Mouse (Mus musculus): Measurements from ENCODE around the gene Mbtps2. TPM values are rescaled to one million over a fixed set of nuclear protein-coding genes. Genes with fewer than 3 reads are reported as not detected.
A peak's percentile ranks its signal among the peaks of the same experiment; 100 is the strongest.

Gene Mbtps2
- polyA plus RNA-seq (2012; ENCODE audit: insufficient read depth, insufficient read length, missing spikeins): 23.8 and 26.7 TPM in 2 replicates

DNA sequence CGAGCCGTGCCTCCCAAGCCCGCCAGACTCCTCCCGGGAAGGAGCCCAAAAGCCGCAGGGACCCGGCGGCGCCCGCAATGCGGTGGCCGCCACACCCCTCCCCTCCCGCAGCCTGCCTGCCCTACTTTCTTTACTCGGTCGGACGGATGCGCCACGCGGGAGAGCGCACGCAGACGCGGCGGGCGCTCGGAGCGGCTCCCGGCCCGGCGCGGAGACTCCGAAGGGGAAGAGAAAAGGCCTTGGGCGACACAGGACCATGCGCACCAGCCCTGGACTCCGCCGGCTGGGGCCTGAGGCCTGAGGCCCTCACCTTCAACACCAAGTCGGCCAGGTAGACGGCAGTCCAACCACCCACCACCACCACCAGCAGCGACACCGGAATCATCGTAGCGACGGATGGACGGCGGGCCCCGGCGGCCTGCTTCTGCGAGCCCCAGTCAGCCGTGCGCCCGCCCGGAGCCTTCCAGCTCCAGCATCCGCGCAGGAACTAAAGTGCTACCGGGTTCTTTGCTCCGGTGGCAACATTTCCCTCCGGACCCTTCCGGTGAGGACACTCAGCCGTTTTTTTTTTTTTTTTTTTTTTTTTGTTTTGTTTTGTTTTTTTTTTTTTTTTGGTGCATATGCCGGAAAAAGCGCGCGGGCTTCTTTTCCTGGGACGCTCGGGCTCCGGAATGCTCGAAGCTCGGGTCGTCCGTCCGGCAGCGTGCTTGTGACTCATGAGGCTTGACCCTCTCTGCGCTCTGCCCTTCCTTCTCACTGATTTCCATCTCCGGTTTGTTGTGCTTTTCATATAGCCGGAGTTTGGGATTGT, at the start of gene Mbtps2:
TSS of gene Mbtps2 (minus strand) at position 530 of the 811 bp plus-strand sequence.
- peak within 1 kb of the TSS; percentile 97 for H3K27ac ChIP-seq (ENCODE audit: insufficient read depth, low read depth, low read length)
- TF ChIP-seq POLR2A (IDR thresholded peaks at IDR 0.05; ENCODE audit: borderline replicate concordance, low read depth, low read length) (no peak), CTCF (IDR thresholded peaks at IDR 0.05; ENCODE audit: low read depth, low read length) (no peak)
- H3K4me1 ChIP-seq (ENCODE audit: control insufficient read depth, insufficient read depth, low read length): peaks cover 7% of the 10 kb centered on the region
- peak within 1 kb of the TSS; percentile 99 for H3K4me3 ChIP-seq (ENCODE audit: insufficient read depth, low read length)

DNA sequence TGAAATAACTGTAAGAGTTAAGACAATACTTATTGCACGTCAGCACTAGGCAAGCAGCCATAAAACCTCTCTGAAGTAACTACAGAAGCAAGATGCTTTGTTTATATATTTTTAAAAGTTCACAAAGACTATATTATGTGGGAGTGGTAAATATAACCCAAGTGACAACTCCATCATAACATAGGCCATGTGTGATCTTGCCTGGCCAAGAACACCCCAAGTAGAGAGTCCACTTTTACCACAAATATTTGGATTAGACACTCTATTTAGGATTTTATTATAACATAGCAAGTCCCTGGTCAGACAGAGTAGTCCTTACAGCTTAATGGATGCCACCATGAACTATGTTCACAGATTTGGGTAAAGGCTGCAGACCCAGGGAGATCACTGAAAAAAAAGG, 47.9 kb upstream of the Mbtps2 start:
- Histone ChIP-seq H3K4me1 (ENCODE audit: control insufficient read depth, insufficient read depth, low read length) (no peaks in the 10 kb centered on the region), H3K27ac (ENCODE audit: insufficient read depth, low read depth, low read length) (no peak overlapping the region), H3K4me3 (ENCODE audit: insufficient read depth, low read length) (no peak overlapping the region)
- TF ChIP-seq CTCF (IDR thresholded peaks at IDR 0.05; ENCODE audit: low read depth, low read length): no peak
- TF ChIP-seq POLR2A (IDR thresholded peaks at IDR 0.05; ENCODE audit: borderline replicate concordance, low read depth, low read length): no peak

DNA sequence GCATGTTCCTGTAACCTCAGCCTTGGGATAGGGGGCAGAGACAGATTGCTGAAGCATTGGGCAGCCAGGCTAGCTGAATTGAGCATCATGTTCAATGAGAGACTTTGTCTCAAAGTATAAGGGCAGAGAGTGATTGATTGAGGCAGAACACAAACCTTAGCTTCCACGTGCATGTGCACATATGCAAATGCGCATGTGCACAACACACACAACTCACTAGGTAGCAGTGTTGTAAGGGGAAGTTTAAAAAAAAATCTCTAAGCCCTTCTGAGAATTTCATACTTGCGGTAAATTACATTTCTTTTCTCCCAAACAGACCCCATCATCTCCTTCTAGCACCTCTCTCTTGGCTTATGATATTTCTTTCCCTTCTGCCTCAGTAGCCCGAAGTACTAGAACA, 46.2 kb upstream of the Mbtps2 start:
- Histone ChIP-seq H3K27ac (ENCODE audit: insufficient read depth, low read depth, low read length) (no peak overlapping the region), H3K4me1 (ENCODE audit: control insufficient read depth, insufficient read depth, low read length) (no peaks in the 10 kb centered on the region), H3K4me3 (ENCODE audit: insufficient read depth, low read length) (no peak overlapping the region)
- TF ChIP-seq POLR2A (IDR thresholded peaks at IDR 0.05; ENCODE audit: borderline replicate concordance, low read depth, low read length) (no peak), CTCF (IDR thresholded peaks at IDR 0.05; ENCODE audit: low read depth, low read length) (no peak)

- TF ChIP-seq POLR2A (IDR thresholded peaks at IDR 0.05; ENCODE audit: borderline replicate concordance, low read depth, low read length) (no peak), CTCF (IDR thresholded peaks at IDR 0.05; ENCODE audit: low read depth, low read length) (peak; percentile 57)
- H3K4me3 ChIP-seq (ENCODE audit: insufficient read depth, low read length): no peak overlapping the region
These were observed 45.8 kb upstream of the Mbtps2 start for GRCm38 (mm10) chrX:157644300-157644699.

DNA sequence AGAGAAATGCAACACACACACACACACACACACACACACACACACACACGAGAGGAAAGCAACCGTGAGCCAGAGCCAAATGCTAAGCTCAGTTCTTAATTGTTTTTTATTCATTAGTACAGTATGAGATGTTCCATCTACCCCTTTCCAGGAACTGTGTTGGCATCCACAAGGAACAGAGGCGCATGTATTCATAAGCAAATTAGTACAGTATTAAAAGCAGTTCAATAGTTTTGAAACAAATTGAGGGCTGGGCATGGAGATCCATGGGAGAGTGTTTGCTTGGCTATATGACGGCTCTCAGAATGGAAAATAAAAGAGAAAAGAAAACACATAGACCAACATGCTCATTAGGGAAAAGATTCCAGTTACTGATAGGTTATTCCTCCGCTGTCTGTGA, 44.3 kb upstream of the Mbtps2 start:
- Histone ChIP-seq H3K4me3 (ENCODE audit: insufficient read depth, low read length) (no peak overlapping the region), H3K4me1 (ENCODE audit: control insufficient read depth, insufficient read depth, low read length) (no peaks in the 10 kb centered on the region), H3K27ac (ENCODE audit: insufficient read depth, low read depth, low read length) (no peak overlapping the region)
- no peak for TF ChIP-seq POLR2A (IDR thresholded peaks at IDR 0.05; ENCODE audit: borderline replicate concordance, low read depth, low read length)
- no peak for TF ChIP-seq CTCF (IDR thresholded peaks at IDR 0.05; ENCODE audit: low read depth, low read length)

More at GRCm38 (mm10) chrX:157644300-157644699, 45.8 kb upstream of the Mbtps2 start:
- no peak overlapping the region for H3K27ac ChIP-seq (ENCODE audit: insufficient read depth, low read depth, low read length)
- H3K4me1 ChIP-seq (ENCODE audit: control insufficient read depth, insufficient read depth, low read length): no peaks in the 10 kb centered on the region

GRCm38 (mm10) chrX:157637253-157637652, 38.7 kb upstream of the Mbtps2 start:
- no peak for TF ChIP-seq POLR2A (IDR thresholded peaks at IDR 0.05; ENCODE audit: borderline replicate concordance, low read depth, low read length)
- Histone ChIP-seq H3K4me3 (ENCODE audit: insufficient read depth, low read length) (no peak overlapping the region), H3K27ac (ENCODE audit: insufficient read depth, low read depth, low read length) (no peak overlapping the region), H3K4me1 (ENCODE audit: control insufficient read depth, insufficient read depth, low read length) (no peaks in the 10 kb centered on the region)

DNA sequence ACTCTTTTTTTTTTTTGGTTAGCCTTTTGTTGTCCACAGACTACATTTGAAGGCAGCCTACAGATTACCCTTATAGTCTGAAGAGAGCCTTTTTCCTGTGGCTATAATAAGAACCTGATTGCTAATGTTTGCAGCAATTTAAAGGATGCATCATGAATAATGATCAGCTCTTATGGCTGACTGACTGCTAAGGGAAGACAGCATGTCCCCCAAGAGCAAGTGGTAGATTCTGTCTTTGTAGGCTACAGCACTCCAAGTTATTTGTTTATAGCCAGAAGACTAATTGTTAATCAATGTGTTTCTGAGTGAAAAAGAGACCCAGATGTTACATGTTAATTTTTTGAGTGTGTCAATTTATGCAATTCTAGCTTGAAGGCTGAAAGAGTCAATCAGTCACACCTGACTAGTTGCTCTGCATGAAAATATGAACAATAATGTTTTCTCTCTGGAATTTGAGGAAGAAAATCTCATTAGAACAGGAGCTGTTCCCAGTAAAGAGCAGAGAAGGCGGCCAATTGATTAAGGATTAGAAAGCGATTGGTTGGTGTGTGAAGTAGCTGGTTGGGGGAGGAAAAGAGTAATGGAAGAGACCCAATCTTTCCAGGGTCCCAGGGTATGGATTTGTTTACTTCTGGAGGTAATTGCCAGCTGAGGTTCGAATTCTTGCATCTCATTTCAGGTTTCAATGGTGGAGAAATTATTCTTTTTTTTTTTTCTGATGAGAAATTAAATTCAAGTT, 35.3 kb upstream of the Mbtps2 start:
- H3K4me1 ChIP-seq (ENCODE audit: control insufficient read depth, insufficient read depth, low read length): no peaks in the 10 kb centered on the region
- H3K27ac ChIP-seq (ENCODE audit: insufficient read depth, low read depth, low read length): no peak overlapping the region
- H3K4me3 ChIP-seq (ENCODE audit: insufficient read depth, low read length): no peak overlapping the region
- TF ChIP-seq POLR2A (IDR thresholded peaks at IDR 0.05; ENCODE audit: borderline replicate concordance, low read depth, low read length) (no peak), CTCF (IDR thresholded peaks at IDR 0.05; ENCODE audit: low read depth, low read length) (no peak)

GRCm38 (mm10) chrX:157630341-157630740, 31.8 kb upstream of the Mbtps2 start:
- H3K4me1 ChIP-seq (ENCODE audit: control insufficient read depth, insufficient read depth, low read length): no peaks in the 10 kb centered on the region

GRCm38 (mm10) chrX:157612894-157613293, 14.4 kb upstream of the Mbtps2 start:
- Histone ChIP-seq H3K4me1 (ENCODE audit: control insufficient read depth, insufficient read depth, low read length) (no peaks in the 10 kb centered on the region), H3K4me3 (ENCODE audit: insufficient read depth, low read length) (no peak overlapping the region)
- TF ChIP-seq CTCF (IDR thresholded peaks at IDR 0.05; ENCODE audit: low read depth, low read length) (no peak), POLR2A (IDR thresholded peaks at IDR 0.05; ENCODE audit: borderline replicate concordance, low read depth, low read length) (no peak)

More at GRCm38 (mm10) chrX:157630341-157630740, 31.8 kb upstream of the Mbtps2 start:
- Histone ChIP-seq H3K27ac (ENCODE audit: insufficient read depth, low read depth, low read length) (no peak overlapping the region), H3K4me3 (ENCODE audit: insufficient read depth, low read length) (no peak overlapping the region)
- TF ChIP-seq CTCF (IDR thresholded peaks at IDR 0.05; ENCODE audit: low read depth, low read length) (no peak), POLR2A (IDR thresholded peaks at IDR 0.05; ENCODE audit: borderline replicate concordance, low read depth, low read length) (no peak)

GRCm38 (mm10) chrX:157601450-157601849, 2.9 kb upstream of the Mbtps2 start:
- Histone ChIP-seq H3K27ac (ENCODE audit: insufficient read depth, low read depth, low read length) (no peak overlapping the region), H3K4me1 (ENCODE audit: control insufficient read depth, insufficient read depth, low read length) (peaks cover 2% of the 10 kb centered on the region; the same call in 1 of the 2 replicates), H3K4me3 (ENCODE audit: insufficient read depth, low read length) (no peak overlapping the region)
- TF ChIP-seq CTCF (IDR thresholded peaks at IDR 0.05; ENCODE audit: low read depth, low read length): no peak
- TF ChIP-seq POLR2A (IDR thresholded peaks at IDR 0.05; ENCODE audit: borderline replicate concordance, low read depth, low read length): no peak

More at GRCm38 (mm10) chrX:157612894-157613293, 14.4 kb upstream of the Mbtps2 start:
- no peak overlapping the region for H3K27ac ChIP-seq (ENCODE audit: insufficient read depth, low read depth, low read length)
